Mouse (Mus musculus) spleen, adult 2 months (tissue): Measurements from ENCODE around the gene Gm13277.
"Not testable (repeated sequence)": the region's sequence is repeated elsewhere in the genome, so short reads cannot be mapped to it uniquely, and the experiment has no call there.

Experiments used
- CTCF ChIP-seq: fragments of 200-500 bp; IDR thresholded peaks from 2 replicates; pipeline ENCODE4 v1.5.1; 2011; ENCODE audit warnings: mild to moderate bottlenecking, inconsistent platforms; ENCODE audit not compliant: insufficient read depth, insufficient read length, insufficient replicate concordance; ENCODE audit errors: extremely low read depth
- POLR2A ChIP-seq: fragments of 200-500 bp; IDR thresholded peaks from 2 replicates; pipeline ENCODE4 v1.6.1; 2011; ENCODE audit warnings: low read depth, low read length, inconsistent platforms

- TF ChIP-seq CTCF, POLR2A: not testable (repeated sequence)
These were observed 6.6 kb upstream of the Gm13277 start, which contains the start of gene Ifnz for GRCm38 (mm10) chr4:88781831-88782230.
